Mouse (Mus musculus): ENCODE results near the gene Cnn3. TPM values are rescaled to one million over a fixed set of nuclear protein-coding genes. Genes with fewer than 3 reads are reported as not detected.

The Cnn3 gene
- total RNA-seq (2014; rRNA removed) (116 and 122 TPM in 2 replicates), polyA plus RNA-seq (2015; fragmentation: Nextera tagmentation; extraction: Ambion mirVana) (181 and 187 TPM in 2 replicates)

DNA sequence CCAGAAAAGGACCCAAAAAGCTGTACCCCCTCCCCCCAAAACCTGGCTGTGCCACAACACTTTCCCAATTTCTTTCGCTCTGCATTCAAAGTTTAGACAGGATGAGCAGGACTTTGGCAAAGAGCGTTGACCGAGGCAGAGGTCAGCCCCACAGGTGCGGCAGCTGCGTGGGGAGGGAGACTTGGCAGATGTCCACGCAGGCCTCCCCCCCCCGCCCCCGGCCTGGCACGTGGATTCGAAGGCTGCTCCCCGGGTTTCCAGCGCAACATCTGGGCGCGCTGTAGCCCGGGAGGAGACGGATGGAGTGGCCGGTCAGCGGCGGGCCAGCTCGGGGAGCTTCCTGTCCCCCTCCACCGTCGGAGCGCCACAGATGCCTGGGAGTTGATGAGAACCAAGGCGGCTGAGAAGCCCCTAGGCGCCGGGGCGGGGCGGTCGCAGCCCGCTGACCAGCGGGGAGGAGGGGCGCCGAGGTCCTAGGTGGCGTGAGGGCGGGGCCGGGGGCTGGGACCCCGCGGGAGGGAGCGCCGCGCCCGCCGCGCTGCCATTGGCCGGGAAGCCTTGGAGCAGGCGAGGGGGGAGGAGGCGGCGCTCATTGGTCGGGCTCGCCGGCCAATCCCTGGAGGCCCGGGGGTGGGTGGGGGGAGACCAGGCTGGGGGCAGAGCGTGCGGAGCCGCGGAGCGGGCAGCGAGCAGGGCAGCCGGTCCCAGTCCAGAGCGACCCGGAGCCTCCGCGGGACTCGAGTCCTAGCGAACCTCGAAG, at the start of gene Cnn3:
Gene Cnn3 (plus strand): TSS at position 637 of the 760 bp plus-strand sequence.
- Histone ChIP-seq H3K27ac (ENCODE audit: low read depth, low read length) (peak within 1 kb of the TSS; percentile 85), H3K36me3 (ENCODE audit: insufficient read depth, low read length) (no peaks in the 10 kb centered on the region), H3K9me3 (ENCODE audit: low read length) (no peaks in the 10 kb centered on the region), H3K4me1 (ENCODE audit: insufficient read depth, low read length) (peaks cover 9% of the 10 kb centered on the region; the same call in 1 of the 2 replicates), H3K9ac (replicated peaks; ENCODE audit: low read length, poor library complexity, severe bottlenecking) (peak within 1 kb of the TSS; percentile 81), H3K27me3 (ENCODE audit: insufficient read depth, low read length) (no peaks in the 10 kb centered on the region), H3K4me2 (ENCODE audit: low read depth, low read length, poor library complexity, severe bottlenecking) (peak within 1 kb of the TSS; percentile 94), H3K4me3 (ENCODE audit: low read depth, low read length) (peak within 1 kb of the TSS; percentile 80)
- WGBS = 3% methylated on average over 14 of the region's 66 CpGs
- no peak for TF ChIP-seq CTCF (IDR thresholded peaks at IDR 0.05)
- DNase-seq (ENCODE audit: low spot score) = peak; percentile 94
- peak; percentile 91 for ATAC-seq (ENCODE audit: low FRiP score)

DNA sequence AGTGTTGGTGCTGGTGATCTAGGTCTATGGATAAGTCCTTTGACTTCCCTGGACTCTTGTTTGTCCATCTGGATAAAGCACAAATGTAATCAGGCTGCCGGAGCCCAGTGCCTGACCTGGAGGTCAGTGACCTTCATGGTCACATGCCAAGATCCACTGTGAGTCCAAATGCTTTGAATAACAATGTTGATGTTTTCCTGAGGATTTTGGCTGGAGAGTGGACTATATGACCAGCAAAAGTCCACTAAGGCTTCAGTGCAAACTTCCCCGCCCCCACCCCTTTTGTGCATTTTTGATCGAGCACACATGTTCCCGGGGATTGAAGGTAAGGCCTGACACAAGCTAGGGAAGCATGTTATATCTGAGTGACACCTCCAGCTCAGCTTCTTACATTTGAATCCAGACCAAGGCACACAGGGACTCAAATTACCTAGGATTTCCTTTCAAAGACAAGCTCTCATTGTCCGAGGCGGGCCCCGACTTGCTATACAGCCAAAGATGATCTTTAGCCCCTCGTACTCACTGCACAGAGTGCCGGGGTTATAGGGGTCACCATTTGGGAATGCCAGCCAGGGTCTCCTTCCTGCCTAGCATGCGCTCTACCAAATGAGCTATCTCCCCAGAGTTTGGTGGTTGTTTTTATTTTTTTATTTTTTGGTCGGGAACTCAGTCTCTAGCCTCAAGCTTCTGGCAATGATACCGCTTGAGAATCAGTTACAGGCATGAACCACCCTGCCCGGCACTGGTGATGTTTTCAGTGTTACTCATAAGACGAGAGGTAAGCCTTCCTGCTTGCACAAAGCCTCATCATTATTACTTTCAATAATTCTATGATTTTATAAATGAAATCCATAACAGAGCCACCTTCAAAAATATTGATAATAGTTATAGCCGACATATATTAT, 47.3 kb upstream of the Cnn3 start:
- no peak for TF ChIP-seq CTCF (IDR thresholded peaks at IDR 0.05)
- ATAC-seq (ENCODE audit: low FRiP score) (no peak), DNase-seq (ENCODE audit: low spot score) (no peak)
- H3K9ac ChIP-seq (replicated peaks; ENCODE audit: low read length, poor library complexity, severe bottlenecking) = no peak overlapping the region
- no peaks in the 10 kb centered on the region for H3K36me3 ChIP-seq (ENCODE audit: insufficient read depth, low read length)
- no peak overlapping the region for H3K4me3 ChIP-seq (ENCODE audit: low read depth, low read length)
- no peaks in the 10 kb centered on the region for H3K9me3 ChIP-seq (ENCODE audit: low read length)
- no peaks in the 10 kb centered on the region for H3K27me3 ChIP-seq (ENCODE audit: insufficient read depth, low read length)
- no peak overlapping the region for H3K27ac ChIP-seq (ENCODE audit: low read depth, low read length)
- H3K4me1 ChIP-seq (ENCODE audit: insufficient read depth, low read length) = no peaks in the 10 kb centered on the region
- 54% methylated on average over 15 of the region's 15 CpGs for WGBS
- no peak overlapping the region for H3K4me2 ChIP-seq (ENCODE audit: low read depth, low read length, poor library complexity, severe bottlenecking)

DNA sequence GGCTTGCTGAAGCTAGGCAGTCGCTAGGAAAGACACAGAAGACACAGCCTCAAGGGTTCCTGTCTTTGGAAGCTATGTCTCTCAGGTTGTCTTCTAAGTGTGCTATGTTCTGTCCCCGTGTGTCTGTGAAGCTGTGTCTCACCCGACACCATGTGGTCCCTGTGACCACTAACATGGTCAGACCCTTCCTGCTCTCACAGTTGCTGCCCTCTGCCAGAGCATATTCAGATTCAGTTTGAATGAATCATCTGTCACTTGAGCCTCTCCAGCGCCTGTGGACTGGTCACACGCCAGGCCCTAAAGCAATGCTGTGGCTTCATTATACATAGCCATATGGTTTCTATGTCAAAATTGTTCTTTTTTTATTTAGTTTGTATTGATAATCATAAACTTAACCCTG, 46.6 kb upstream of the Cnn3 start:
- Histone ChIP-seq H3K27ac (ENCODE audit: low read depth, low read length) (no peak overlapping the region), H3K27me3 (ENCODE audit: insufficient read depth, low read length) (no peaks in the 10 kb centered on the region), H3K9ac (replicated peaks; ENCODE audit: low read length, poor library complexity, severe bottlenecking) (no peak overlapping the region), H3K4me3 (ENCODE audit: low read depth, low read length) (no peak overlapping the region), H3K4me1 (ENCODE audit: insufficient read depth, low read length) (no peaks in the 10 kb centered on the region), H3K9me3 (ENCODE audit: low read length) (no peaks in the 10 kb centered on the region), H3K4me2 (ENCODE audit: low read depth, low read length, poor library complexity, severe bottlenecking) (no peak overlapping the region), H3K36me3 (ENCODE audit: insufficient read depth, low read length) (no peaks in the 10 kb centered on the region)
- no peak for ATAC-seq (ENCODE audit: low FRiP score)
- TF ChIP-seq CTCF (IDR thresholded peaks at IDR 0.05) = no peak
- 86% methylated on average over 5 of the region's 5 CpGs for WGBS
- DNase-seq (ENCODE audit: low spot score) = no peak

DNA sequence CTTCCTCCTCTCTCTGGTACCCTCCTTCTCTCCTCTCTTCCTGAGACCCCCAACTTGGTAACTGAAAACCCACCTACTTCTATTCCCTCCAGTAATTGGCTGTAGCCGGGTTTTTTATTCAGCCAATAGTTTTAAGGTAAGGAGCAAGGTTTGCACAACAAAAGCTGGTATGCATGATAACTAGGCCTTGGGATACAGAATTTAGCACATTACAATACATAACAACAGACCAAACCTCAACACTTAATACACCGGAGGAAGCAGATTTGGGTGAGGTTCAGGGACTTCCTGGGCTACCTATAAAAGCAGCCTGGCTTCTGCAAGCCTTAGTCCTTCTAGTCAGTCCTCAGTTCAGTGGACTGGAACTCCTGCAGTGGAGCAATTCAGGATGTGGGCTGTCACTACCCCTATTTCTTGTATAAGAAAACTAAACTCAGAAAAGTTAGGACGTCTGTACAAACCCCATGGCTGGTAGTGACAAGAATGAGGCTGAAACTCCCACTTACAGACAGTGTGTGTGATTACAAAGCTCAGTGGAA, 38.8 kb upstream of the Cnn3 start:
- no peak overlapping the region for H3K4me3 ChIP-seq (ENCODE audit: low read depth, low read length)
- no peaks in the 10 kb centered on the region; the same call in 1 of the 2 replicates for H3K4me1 ChIP-seq (ENCODE audit: insufficient read depth, low read length)
- no peak for ATAC-seq (ENCODE audit: low FRiP score)
- no peaks in the 10 kb centered on the region for H3K9me3 ChIP-seq (ENCODE audit: low read length)
- H3K9ac ChIP-seq (replicated peaks; ENCODE audit: low read length, poor library complexity, severe bottlenecking) = no peak overlapping the region
- DNase-seq (ENCODE audit: low spot score) = no peak
- H3K36me3 ChIP-seq (ENCODE audit: insufficient read depth, low read length) = no peaks in the 10 kb centered on the region
- H3K27me3 ChIP-seq (ENCODE audit: insufficient read depth, low read length) = no peaks in the 10 kb centered on the region
- H3K4me2 ChIP-seq (ENCODE audit: low read depth, low read length, poor library complexity, severe bottlenecking) = no peak overlapping the region
- TF ChIP-seq CTCF (IDR thresholded peaks at IDR 0.05) = no peak
- WGBS = 82% methylated on average over 3 of the region's 3 CpGs
- H3K27ac ChIP-seq (ENCODE audit: low read depth, low read length) = no peak overlapping the region

DNA sequence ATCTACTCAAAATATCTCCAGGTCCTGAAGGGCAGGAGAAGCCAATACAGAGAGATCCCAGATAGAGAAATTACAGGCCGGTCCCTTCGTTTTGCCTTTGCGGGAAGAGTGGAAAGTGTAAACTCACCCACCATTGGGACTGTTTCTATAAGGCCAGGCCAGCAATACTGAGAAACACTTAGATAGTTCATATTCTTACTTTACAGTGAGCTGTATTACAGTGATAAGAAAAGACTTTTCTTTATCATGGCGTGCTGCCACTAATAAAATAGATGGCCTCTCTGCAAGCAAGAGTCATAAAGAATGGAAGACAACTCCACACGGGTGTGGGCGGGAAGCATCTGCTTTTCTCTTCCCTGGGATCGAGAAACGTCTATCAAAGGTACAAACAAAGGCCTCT, 36.9 kb upstream of the Cnn3 start:
- Histone ChIP-seq H3K36me3 (ENCODE audit: insufficient read depth, low read length) (no peaks in the 10 kb centered on the region), H3K9me3 (ENCODE audit: low read length) (no peaks in the 10 kb centered on the region), H3K27me3 (ENCODE audit: insufficient read depth, low read length) (no peaks in the 10 kb centered on the region), H3K4me2 (ENCODE audit: low read depth, low read length, poor library complexity, severe bottlenecking) (no peak overlapping the region), H3K27ac (ENCODE audit: low read depth, low read length) (no peak overlapping the region), H3K9ac (replicated peaks; ENCODE audit: low read length, poor library complexity, severe bottlenecking) (no peak overlapping the region), H3K4me3 (ENCODE audit: low read depth, low read length) (no peak overlapping the region), H3K4me1 (ENCODE audit: insufficient read depth, low read length) (no peaks in the 10 kb centered on the region; the same call in 1 of the 2 replicates)
- 70% methylated on average over 8 of the region's 8 CpGs for WGBS
- DNase-seq (ENCODE audit: low spot score) (no peak), ATAC-seq (ENCODE audit: low FRiP score) (no peak)
- TF ChIP-seq CTCF (IDR thresholded peaks at IDR 0.05) = no peak
